Mouse (Mus musculus): Measurements from ENCODE around the gene Rbm25. TPM values are rescaled to one million over a fixed set of nuclear protein-coding genes. Genes with fewer than 3 reads are reported as not detected.
A peak's percentile ranks its signal among the peaks of the same experiment; 100 is the strongest.

Gene Rbm25
- polyA plus RNA-seq, 1 experiment: 21.2 TPM

GRCm38 (mm10) chr12:83650346-83650745 lies 19.3 kb downstream of the Rbm25 start:
- peaks cover 1% of the 10 kb centered on the region for H3K36me3 ChIP-seq (ENCODE audit: control insufficient read depth, insufficient read depth, low read length)
- DNase-seq: no peak
- H3K4me1 ChIP-seq (ENCODE audit: control insufficient read depth, insufficient read depth, low read length): no peaks in the 10 kb centered on the region
- no peak for TF ChIP-seq POLR2A (IDR thresholded peaks at IDR 0.05; ENCODE audit: low read depth, low read length)
- no peak for TF ChIP-seq CTCF (conservative IDR thresholded peaks at IDR 0.05; ENCODE audit: insufficient read depth, insufficient read length, low read depth, low read length)
- no peaks in the 10 kb centered on the region for H3K27me3 ChIP-seq (replicated peaks; ENCODE audit: control insufficient read depth, insufficient read depth, low read length)
- no peak overlapping the region for H3K27ac ChIP-seq (ENCODE audit: insufficient read depth, low read depth, low read length)
- WGBS: 88% methylated on average over 3 of the region's 3 CpGs
- H3K4me3 ChIP-seq (ENCODE audit: insufficient read depth, low read depth, low read length): no peak overlapping the region

DNA sequence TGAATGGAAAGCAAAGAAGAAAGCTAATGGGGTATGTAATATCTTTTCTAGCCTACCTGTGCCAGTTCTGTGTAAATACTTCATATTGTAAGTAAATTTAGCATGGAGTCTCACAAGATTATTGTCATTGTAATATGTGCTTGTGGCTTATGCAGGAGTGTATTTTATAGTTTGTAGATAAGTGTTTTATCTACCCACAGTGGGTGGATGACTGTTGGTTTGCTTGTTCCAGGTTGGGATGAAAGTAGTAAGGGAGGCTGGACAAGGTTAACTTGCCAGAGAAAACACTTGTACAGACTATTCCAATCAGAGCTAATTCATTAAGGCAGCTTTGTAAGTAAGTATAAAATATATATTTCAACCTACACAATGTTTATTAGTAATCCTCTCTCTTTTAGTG lies 20.4 kb downstream of the Rbm25 start:
- Histone ChIP-seq H3K36me3 (ENCODE audit: control insufficient read depth, insufficient read depth, low read length) (peaks cover 1% of the 10 kb centered on the region), H3K27ac (ENCODE audit: insufficient read depth, low read depth, low read length) (no peak overlapping the region), H3K4me1 (ENCODE audit: control insufficient read depth, insufficient read depth, low read length) (no peaks in the 10 kb centered on the region), H3K4me3 (ENCODE audit: insufficient read depth, low read depth, low read length) (no peak overlapping the region), H3K27me3 (replicated peaks; ENCODE audit: control insufficient read depth, insufficient read depth, low read length) (no peaks in the 10 kb centered on the region)
- TF ChIP-seq CTCF (conservative IDR thresholded peaks at IDR 0.05; ENCODE audit: insufficient read depth, insufficient read length, low read depth, low read length): no peak
- no peak for TF ChIP-seq POLR2A (IDR thresholded peaks at IDR 0.05; ENCODE audit: low read depth, low read length)
- DNase-seq: no peak

GRCm38 (mm10) chr12:83685466-83685865 lies 54.4 kb downstream of the Rbm25 start:
- Histone ChIP-seq H3K4me1 (ENCODE audit: control insufficient read depth, insufficient read depth, low read length) (peaks cover 5% of the 10 kb centered on the region; the same call in 1 of the 2 replicates), H3K36me3 (ENCODE audit: control insufficient read depth, insufficient read depth, low read length) (peaks cover 3% of the 10 kb centered on the region; the same call in 1 of the 2 replicates), H3K27ac (ENCODE audit: insufficient read depth, low read depth, low read length) (no peak overlapping the region), H3K4me3 (ENCODE audit: insufficient read depth, low read depth, low read length) (no peak overlapping the region), H3K27me3 (replicated peaks; ENCODE audit: control insufficient read depth, insufficient read depth, low read length) (no peaks in the 10 kb centered on the region)
- no peak for TF ChIP-seq CTCF (conservative IDR thresholded peaks at IDR 0.05; ENCODE audit: insufficient read depth, insufficient read length, low read depth, low read length)
- TF ChIP-seq POLR2A (IDR thresholded peaks at IDR 0.05; ENCODE audit: low read depth, low read length): no peak
- no peak for DNase-seq
- WGBS: 90% methylated on average over 1 of the region's 1 CpGs

- Histone ChIP-seq H3K4me3 (ENCODE audit: insufficient read depth, low read depth, low read length) (no peak overlapping the region), H3K4me1 (ENCODE audit: control insufficient read depth, insufficient read depth, low read length) (peaks cover 5% of the 10 kb centered on the region; the same call in 1 of the 2 replicates), H3K27me3 (replicated peaks; ENCODE audit: control insufficient read depth, insufficient read depth, low read length) (no peaks in the 10 kb centered on the region), H3K27ac (ENCODE audit: insufficient read depth, low read depth, low read length) (peak overlapping the region; percentile 91), H3K36me3 (ENCODE audit: control insufficient read depth, insufficient read depth, low read length) (peaks cover 3% of the 10 kb centered on the region; the same call in 1 of the 2 replicates)
- TF ChIP-seq POLR2A (IDR thresholded peaks at IDR 0.05; ENCODE audit: low read depth, low read length): no peak
- TF ChIP-seq CTCF (conservative IDR thresholded peaks at IDR 0.05; ENCODE audit: insufficient read depth, insufficient read length, low read depth, low read length): no peak
- peak; percentile 63 for DNase-seq
- 57% methylated on average over 9 of the region's 9 CpGs for WGBS
These were observed 55.7 kb downstream of the Rbm25 start for GRCm38 (mm10) chr12:83686575-83687350.

GRCm38 (mm10) chr12:83687934-83688315 lies 56.9 kb downstream of the Rbm25 start, which contains the start of gene Psen1:
Gene Psen1, plus strand, starts transcription at chr12:83688152.
- peak; percentile 95 for DNase-seq
- Histone ChIP-seq H3K27me3 (replicated peaks; ENCODE audit: control insufficient read depth, insufficient read depth, low read length) (no peaks in the 10 kb centered on the region), H3K27ac (ENCODE audit: insufficient read depth, low read depth, low read length) (peak within 1 kb of the TSS; percentile 91), H3K4me1 (ENCODE audit: control insufficient read depth, insufficient read depth, low read length) (peaks cover 5% of the 10 kb centered on the region; the same call in 1 of the 2 replicates), H3K36me3 (ENCODE audit: control insufficient read depth, insufficient read depth, low read length) (no peaks in the 10 kb centered on the region), H3K4me3 (ENCODE audit: insufficient read depth, low read depth, low read length) (peak within 1 kb of the TSS; percentile 92)
- TF ChIP-seq POLR2A (IDR thresholded peaks at IDR 0.05; ENCODE audit: low read depth, low read length) (peak; percentile 9), CTCF (conservative IDR thresholded peaks at IDR 0.05; ENCODE audit: insufficient read depth, insufficient read length, low read depth, low read length) (no peak)
- under 1% methylated on average over 38 of the region's 38 CpGs for WGBS

- TF ChIP-seq CTCF (conservative IDR thresholded peaks at IDR 0.05; ENCODE audit: insufficient read depth, insufficient read length, low read depth, low read length) (no peak), POLR2A (IDR thresholded peaks at IDR 0.05; ENCODE audit: low read depth, low read length) (no peak)
- peaks cover 5% of the 10 kb centered on the region; the same call in 1 of the 2 replicates for H3K4me1 ChIP-seq (ENCODE audit: control insufficient read depth, insufficient read depth, low read length)
- peak overlapping the region; percentile 92 for H3K4me3 ChIP-seq (ENCODE audit: insufficient read depth, low read depth, low read length)
- 1% methylated on average over 49 of the region's 49 CpGs for WGBS
- DNase-seq: no peak
- no peaks in the 10 kb centered on the region for H3K27me3 ChIP-seq (replicated peaks; ENCODE audit: control insufficient read depth, insufficient read depth, low read length)
- peak overlapping the region; percentile 61 for H3K27ac ChIP-seq (ENCODE audit: insufficient read depth, low read depth, low read length)
- H3K36me3 ChIP-seq (ENCODE audit: control insufficient read depth, insufficient read depth, low read length): no peaks in the 10 kb centered on the region
These were observed 57.5 kb downstream of the Rbm25 start for GRCm38 (mm10) chr12:83688316-83689086.

GRCm38 (mm10) chr12:83689087-83689432 lies 58.0 kb downstream of the Rbm25 start:
- WGBS: 8% methylated on average over 6 of the region's 6 CpGs
- no peaks in the 10 kb centered on the region for H3K36me3 ChIP-seq (ENCODE audit: control insufficient read depth, insufficient read depth, low read length)
- no peaks in the 10 kb centered on the region for H3K27me3 ChIP-seq (replicated peaks; ENCODE audit: control insufficient read depth, insufficient read depth, low read length)
- DNase-seq: no peak
- H3K4me3 ChIP-seq (ENCODE audit: insufficient read depth, low read depth, low read length): peak overlapping the region; percentile 92
- peak overlapping the region; percentile 61 for H3K27ac ChIP-seq (ENCODE audit: insufficient read depth, low read depth, low read length)
- TF ChIP-seq CTCF (conservative IDR thresholded peaks at IDR 0.05; ENCODE audit: insufficient read depth, insufficient read length, low read depth, low read length) (no peak), POLR2A (IDR thresholded peaks at IDR 0.05; ENCODE audit: low read depth, low read length) (no peak)
- H3K4me1 ChIP-seq (ENCODE audit: control insufficient read depth, insufficient read depth, low read length): peaks cover 5% of the 10 kb centered on the region; the same call in 1 of the 2 replicates

All from kidney, adult 2 months (tissue).